Mouse (Mus musculus) MEL-GATA-1-ER (cell line): Measurements from ENCODE around the gene Lrfn1.
"Not testable (repeated sequence)": the region's sequence is repeated elsewhere in the genome, so short reads cannot be mapped to it uniquely, and the experiment has no call there.

Experiments
- DNase-seq: peaks from one replicate; pipeline ENCODE4 v3.0.0-alpha.2; 2012; ENCODE audit warnings: low read depth; ENCODE audit errors: extremely low read depth

The Lrfn1 gene

GRCm38 (mm10) chr7:28510405-28510974 lies 58.7 kb downstream of the Lrfn1 start, which contains the start of gene Ifnl2:
TSS of gene Ifnl2 (minus strand) at chr7:28510455.
- not testable (repeated sequence) for DNase-seq

DNA sequence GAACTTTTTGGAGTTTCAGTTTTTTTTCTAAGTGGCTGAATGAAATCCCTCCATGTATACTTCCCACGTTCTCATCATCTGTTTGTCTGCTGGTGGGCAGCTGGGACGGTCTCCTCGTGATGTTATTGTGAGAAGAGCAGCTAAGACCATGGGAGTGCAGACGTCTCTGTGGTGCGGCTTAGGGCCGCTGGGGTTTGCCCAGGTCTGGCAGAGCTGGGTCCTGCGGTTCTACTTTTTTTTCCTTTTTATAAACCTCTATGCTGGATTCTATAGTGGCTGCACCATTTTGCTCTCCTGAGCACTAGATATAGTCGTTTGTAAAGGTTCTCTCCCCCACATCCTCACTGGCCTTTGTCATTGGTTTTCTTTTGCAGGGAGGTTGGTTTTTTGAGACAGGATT lies 59.7 kb downstream of the Lrfn1 start:
- DNase-seq: no peak
